Mouse (Mus musculus): ENCODE data around the gene Ankrd12. TPM values are rescaled to one million over a fixed set of nuclear protein-coding genes. Genes with fewer than 3 reads are reported as not detected.

Gene Ankrd12
- polyA plus RNA-seq, 1 experiment from 2014 or later, result 24.0 TPM

GRCm38 (mm10) chr17:65916135-65916668 is 160.7 kb downstream of the Ankrd12 start:
- peak overlapping the region; percentile 30 for H3K4me2 ChIP-seq (replicated peaks)
- WGBS, result 37% methylated on average over 8 of the region's 8 CpGs
- no peaks in the 10 kb centered on the region for H3K9me3 ChIP-seq
- no peak overlapping the region for H3K9ac ChIP-seq
- no peaks in the 10 kb centered on the region for H3K36me3 ChIP-seq
- ATAC-seq, result peak; percentile 90
- H3K4me3 ChIP-seq (replicated peaks), result no peak overlapping the region
- 0 out of 2 replicates have a peak, but pooled peaks cover 6% of the 10 kb centered on the region for H3K4me1 ChIP-seq (replicated peaks)
- H3K27ac ChIP-seq, result peak overlapping the region; percentile 93
- no peaks in the 10 kb centered on the region for H3K27me3 ChIP-seq (replicated peaks)

Other genes starting within 250 kb of the Ankrd12 start
- 64.3 and 74.9 TPM in 2 replicates for gene Ralbp1, start 191.3 kb downstream of the Ankrd12 start, polyA plus RNA-seq (2015; fragmentation: Nextera tagmentation; extraction: Ambion mirVana)
- gene Twsg1, start 125.9 kb downstream of the Ankrd12 start, polyA plus RNA-seq (2015; fragmentation: Nextera tagmentation; extraction: Ambion mirVana), result 74.6 and 82.4 TPM in 2 replicates
- gene Ndufv2, start 24.5 kb upstream of the Ankrd12 start, polyA plus RNA-seq (2015; fragmentation: Nextera tagmentation; extraction: Ambion mirVana), result 428 and 430 TPM in 2 replicates
- 35.2 and 36.1 TPM in 2 replicates for gene Washc1, start 34.5 kb upstream of the Ankrd12 start, polyA plus RNA-seq (2015; fragmentation: Nextera tagmentation; extraction: Ambion mirVana)
- gene Ddx11, start 46.4 kb upstream of the Ankrd12 start, polyA plus RNA-seq (2015; fragmentation: Nextera tagmentation; extraction: Ambion mirVana), result 15.4 and 18.0 TPM in 2 replicates